Mouse (Mus musculus): Measurements from ENCODE around the gene Pde4b. TPM values are rescaled to one million over a fixed set of nuclear protein-coding genes. Genes with fewer than 3 reads are reported as not detected.

Gene Pde4b
- polyA plus RNA-seq, 1 experiment from 2014 or later: 3.1 TPM

DNA sequence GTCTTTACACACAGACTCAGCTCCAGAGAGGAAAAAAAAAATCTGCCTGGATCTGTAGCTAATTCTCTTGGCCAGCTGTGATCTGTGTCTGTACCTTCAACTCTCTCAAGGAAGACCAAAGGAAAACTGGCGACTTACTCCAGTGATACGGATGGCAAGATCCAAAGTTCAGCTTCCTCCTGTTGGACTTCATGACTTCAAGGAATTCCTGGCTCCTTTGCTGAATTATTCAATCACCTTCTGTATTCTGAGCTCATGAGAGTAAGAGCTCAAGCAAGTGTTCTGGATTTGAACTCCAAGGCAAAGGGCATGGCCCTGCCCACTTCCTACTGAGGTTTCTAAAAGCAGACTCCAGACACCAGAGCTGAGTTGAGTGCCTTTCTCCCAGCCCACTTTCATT lies 245.0 kb downstream of the Pde4b start:
- H3K4me2 ChIP-seq (ENCODE audit: low read depth, low read length): no peak overlapping the region
- H3K27ac ChIP-seq (ENCODE audit: low read length): no peak overlapping the region
- no peak overlapping the region for H3K9ac ChIP-seq (ENCODE audit: low read depth, low read length)
- no peak for ATAC-seq (ENCODE audit: low read depth)
- 66% methylated on average over 2 of the region's 2 CpGs for WGBS (ENCODE audit: insufficient replicate concordance)
- H3K27me3 ChIP-seq (ENCODE audit: control insufficient read depth, insufficient read depth, low read depth, low read length): no peaks in the 10 kb centered on the region
- H3K4me3 ChIP-seq (ENCODE audit: low read depth, low read length): no peak overlapping the region
- H3K9me3 ChIP-seq (replicated peaks; ENCODE audit: control insufficient read depth, low read length): no peaks in the 10 kb centered on the region
- no peaks in the 10 kb centered on the region for H3K36me3 ChIP-seq (ENCODE audit: control insufficient read depth, insufficient read depth)
- H3K4me1 ChIP-seq (ENCODE audit: control insufficient read depth, low read depth, low read length): no peaks in the 10 kb centered on the region

DNA sequence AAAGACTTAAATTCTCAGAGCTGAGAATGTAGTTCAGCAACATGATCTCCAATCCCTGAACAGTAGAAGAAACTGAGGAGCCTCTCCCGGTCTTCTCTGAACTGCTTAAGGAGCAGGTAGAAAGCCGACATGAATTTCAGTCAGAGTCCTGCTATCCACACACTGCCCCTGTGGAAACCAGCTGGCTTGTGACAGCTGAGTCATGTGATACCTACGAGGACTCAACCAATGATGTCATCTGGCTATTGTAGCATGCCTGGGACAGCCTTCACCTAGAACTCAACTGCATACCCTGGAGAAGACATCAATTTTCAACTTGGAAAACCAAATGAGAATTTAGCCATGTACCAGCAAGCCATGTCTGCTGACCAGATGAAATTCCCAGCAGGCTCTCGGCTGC lies 245.5 kb downstream of the Pde4b start:
- no peaks in the 10 kb centered on the region for H3K9me3 ChIP-seq (replicated peaks; ENCODE audit: control insufficient read depth, low read length)
- H3K9ac ChIP-seq (ENCODE audit: low read depth, low read length): no peak overlapping the region
- H3K27me3 ChIP-seq (ENCODE audit: control insufficient read depth, insufficient read depth, low read depth, low read length): no peaks in the 10 kb centered on the region
- ATAC-seq (ENCODE audit: low read depth): no peak
- H3K4me2 ChIP-seq (ENCODE audit: low read depth, low read length): no peak overlapping the region
- no peak overlapping the region for H3K4me3 ChIP-seq (ENCODE audit: low read depth, low read length)
- no peaks in the 10 kb centered on the region for H3K4me1 ChIP-seq (ENCODE audit: control insufficient read depth, low read depth, low read length)
- no peaks in the 10 kb centered on the region for H3K36me3 ChIP-seq (ENCODE audit: control insufficient read depth, insufficient read depth)
- WGBS (ENCODE audit: insufficient replicate concordance): 63% methylated on average over 4 of the region's 4 CpGs
- H3K27ac ChIP-seq (ENCODE audit: low read length): no peak overlapping the region

DNA sequence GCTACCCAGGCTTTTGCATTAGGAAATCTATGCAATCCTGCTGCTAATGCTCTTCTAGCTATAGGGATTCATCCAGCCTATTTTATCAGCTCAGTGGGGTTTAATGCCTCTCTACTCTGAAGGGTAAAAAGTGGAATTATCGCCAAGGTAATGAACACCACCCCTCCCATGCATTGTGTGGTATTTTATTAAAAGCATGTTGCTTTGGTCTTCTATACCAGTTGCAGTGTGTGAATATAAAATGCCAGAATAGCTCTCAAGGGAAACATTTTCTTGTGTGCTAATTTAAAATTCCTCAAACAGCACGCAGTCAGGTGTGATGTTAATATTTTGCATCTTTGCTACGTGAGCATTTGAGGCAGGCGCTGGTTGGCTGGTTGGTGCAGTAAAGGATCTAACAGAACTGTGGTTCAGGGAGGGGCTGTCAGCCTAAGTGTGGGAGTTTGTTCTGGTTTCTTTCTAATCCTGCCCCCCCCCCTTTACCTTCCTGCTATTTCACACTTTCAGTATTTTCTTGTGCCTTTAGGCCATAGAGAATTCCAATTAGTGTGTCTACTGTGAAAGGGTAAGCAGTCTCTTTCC lies 259.7 kb downstream of the Pde4b start:
- ATAC-seq (ENCODE audit: low read depth): no peak
- no peak overlapping the region for H3K4me3 ChIP-seq (ENCODE audit: low read depth, low read length)
- H3K36me3 ChIP-seq (ENCODE audit: control insufficient read depth, insufficient read depth): no peaks in the 10 kb centered on the region
- no peaks in the 10 kb centered on the region for H3K9me3 ChIP-seq (replicated peaks; ENCODE audit: control insufficient read depth, low read length)
- H3K9ac ChIP-seq (ENCODE audit: low read depth, low read length): no peak overlapping the region
- no peak overlapping the region for H3K4me2 ChIP-seq (ENCODE audit: low read depth, low read length)
- no peaks in the 10 kb centered on the region for H3K4me1 ChIP-seq (ENCODE audit: control insufficient read depth, low read depth, low read length)
- H3K27me3 ChIP-seq (ENCODE audit: control insufficient read depth, insufficient read depth, low read depth, low read length): no peaks in the 10 kb centered on the region
- H3K27ac ChIP-seq (ENCODE audit: low read length): no peak overlapping the region
- WGBS (ENCODE audit: insufficient replicate concordance): 55% methylated on average over 4 of the region's 4 CpGs

DNA sequence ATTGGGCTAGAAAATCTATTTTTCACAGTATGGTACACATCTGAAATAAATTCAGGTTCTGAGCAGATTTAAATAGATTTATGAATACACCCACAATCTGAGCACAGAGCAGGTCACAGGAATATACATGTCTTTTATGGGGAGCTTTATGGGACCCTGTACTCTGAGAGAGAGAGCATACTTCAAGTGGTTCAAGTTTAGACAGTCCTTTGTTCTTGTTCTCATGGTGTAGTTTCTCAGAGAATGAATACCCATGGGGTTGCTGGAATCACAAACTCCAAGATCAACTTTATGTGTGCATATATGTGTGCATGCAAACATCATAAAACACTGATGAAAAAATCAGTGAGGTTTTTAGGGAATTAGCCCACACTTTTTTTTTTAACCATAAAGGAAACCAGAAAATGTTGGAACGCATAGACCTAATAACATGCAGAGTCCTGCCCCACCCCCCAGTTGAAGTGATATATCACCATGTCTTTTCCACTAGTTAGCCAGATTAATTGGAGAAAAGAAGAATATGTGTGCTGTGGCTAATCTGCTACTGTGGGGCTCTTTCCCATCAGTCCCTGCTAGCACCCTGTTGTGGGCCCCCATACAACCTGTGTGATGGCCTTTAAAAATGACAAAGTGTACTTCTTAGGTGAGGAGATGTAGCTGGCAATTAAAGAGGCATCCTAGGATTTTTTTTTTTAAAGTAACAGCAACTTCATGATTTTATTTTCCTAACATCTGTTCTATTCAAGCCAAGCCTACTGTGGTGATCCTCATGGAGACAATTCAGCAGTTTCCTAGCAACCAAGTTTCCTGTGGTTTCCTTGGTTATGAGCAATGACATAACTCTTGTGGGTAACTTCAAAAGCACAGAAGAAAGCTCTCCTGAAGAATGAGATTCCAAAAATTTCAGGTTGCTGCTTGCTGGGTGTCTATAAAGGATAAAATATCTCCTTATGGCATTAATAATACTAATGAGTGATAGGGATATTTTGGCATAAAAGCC lies 264.4 kb downstream of the Pde4b start:
- WGBS (ENCODE audit: insufficient replicate concordance): 64% methylated on average over 1 of the region's 1 CpGs
- H3K9ac ChIP-seq (ENCODE audit: low read depth, low read length): no peak overlapping the region
- no peaks in the 10 kb centered on the region for H3K4me1 ChIP-seq (ENCODE audit: control insufficient read depth, low read depth, low read length)
- H3K9me3 ChIP-seq (replicated peaks; ENCODE audit: control insufficient read depth, low read length): no peaks in the 10 kb centered on the region
- no peaks in the 10 kb centered on the region for H3K36me3 ChIP-seq (ENCODE audit: control insufficient read depth, insufficient read depth)
- H3K4me2 ChIP-seq (ENCODE audit: low read depth, low read length): no peak overlapping the region
- no peak for ATAC-seq (ENCODE audit: low read depth)
- H3K27me3 ChIP-seq (ENCODE audit: control insufficient read depth, insufficient read depth, low read depth, low read length): no peaks in the 10 kb centered on the region
- H3K27ac ChIP-seq (ENCODE audit: low read length): no peak overlapping the region
- no peak overlapping the region for H3K4me3 ChIP-seq (ENCODE audit: low read depth, low read length)

DNA sequence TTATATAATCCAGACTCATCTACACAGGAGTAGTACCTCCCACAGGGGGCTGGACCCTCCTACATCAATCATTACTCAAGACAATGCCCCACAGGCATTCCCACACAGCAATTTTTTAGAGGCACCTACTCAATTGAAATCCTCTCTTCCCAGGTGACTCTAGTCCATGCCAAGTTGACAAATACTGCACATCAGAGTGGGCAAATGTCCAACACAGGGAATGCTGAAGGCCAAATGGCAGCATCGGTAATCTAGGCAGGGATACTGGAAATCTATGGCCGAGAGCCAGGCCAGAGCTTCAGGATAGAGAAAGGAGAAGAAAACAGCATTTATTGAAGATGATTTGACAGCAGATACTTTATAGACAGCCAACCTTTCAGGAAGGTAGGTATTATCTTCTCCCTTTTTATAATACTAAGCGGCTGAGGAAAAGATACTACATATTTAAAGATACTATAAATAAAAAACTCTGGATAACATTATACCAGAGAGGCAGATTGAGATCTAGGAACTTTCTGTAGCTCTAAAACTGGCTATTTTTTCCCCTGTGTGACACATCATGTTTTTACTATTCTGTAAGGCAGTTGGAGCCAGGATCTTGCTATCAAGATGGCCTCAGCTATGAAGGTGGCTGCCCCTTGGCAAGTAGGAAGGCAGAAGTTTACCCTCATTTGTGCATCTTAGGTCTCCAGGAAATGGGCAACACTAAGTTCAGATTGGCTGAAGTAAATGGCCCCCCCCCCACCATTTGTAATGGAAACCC lies 266.5 kb downstream of the Pde4b start:
- H3K4me2 ChIP-seq (ENCODE audit: low read depth, low read length): no peak overlapping the region
- no peak for ATAC-seq (ENCODE audit: low read depth)
- no peak overlapping the region for H3K4me3 ChIP-seq (ENCODE audit: low read depth, low read length)
- no peaks in the 10 kb centered on the region for H3K36me3 ChIP-seq (ENCODE audit: control insufficient read depth, insufficient read depth)
- no peaks in the 10 kb centered on the region for H3K9me3 ChIP-seq (replicated peaks; ENCODE audit: control insufficient read depth, low read length)
- H3K27me3 ChIP-seq (ENCODE audit: control insufficient read depth, insufficient read depth, low read depth, low read length): no peaks in the 10 kb centered on the region
- whole genome bisulfite sequencing (ENCODE audit: insufficient replicate concordance): 62% methylated on average over 3 of the region's 3 CpGs
- no peaks in the 10 kb centered on the region for H3K4me1 ChIP-seq (ENCODE audit: control insufficient read depth, low read depth, low read length)
- H3K27ac ChIP-seq (ENCODE audit: low read length): no peak overlapping the region
- H3K9ac ChIP-seq (ENCODE audit: low read depth, low read length): no peak overlapping the region

DNA sequence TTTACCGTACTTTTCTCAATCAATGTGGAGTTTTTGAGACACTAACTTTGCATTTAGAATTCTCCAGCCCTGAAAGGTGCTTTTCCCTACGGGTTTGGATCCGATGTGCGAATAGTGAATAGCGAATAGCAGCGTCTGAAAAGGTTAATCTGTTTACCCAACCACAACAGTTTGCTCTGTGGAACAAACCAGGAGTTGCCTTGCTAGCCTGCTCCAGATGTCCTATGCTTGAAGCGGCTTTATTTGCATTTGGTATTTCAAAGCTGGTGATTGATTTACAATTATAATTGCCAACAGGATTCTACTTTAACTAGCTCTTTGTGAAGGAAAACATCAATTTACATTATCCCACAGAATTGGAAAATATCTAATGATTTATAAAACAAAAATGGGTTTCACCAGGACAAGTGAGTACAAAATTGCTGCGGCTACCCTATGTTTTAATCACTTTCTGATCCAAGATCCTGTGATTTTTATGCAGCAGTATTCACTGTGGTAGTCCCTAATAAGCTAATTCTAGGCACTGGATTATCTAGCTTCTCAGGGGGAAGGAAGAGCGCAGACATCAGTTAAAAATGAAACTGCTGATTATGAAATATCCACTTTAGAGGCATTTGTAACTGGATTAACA lies 280.9 kb downstream of the Pde4b start:
- 43% methylated on average over 9 of the region's 9 CpGs for WGBS (ENCODE audit: insufficient replicate concordance)
- ATAC-seq (ENCODE audit: low read depth): no peak
- H3K9ac ChIP-seq (ENCODE audit: low read depth, low read length): no peak overlapping the region

DNA sequence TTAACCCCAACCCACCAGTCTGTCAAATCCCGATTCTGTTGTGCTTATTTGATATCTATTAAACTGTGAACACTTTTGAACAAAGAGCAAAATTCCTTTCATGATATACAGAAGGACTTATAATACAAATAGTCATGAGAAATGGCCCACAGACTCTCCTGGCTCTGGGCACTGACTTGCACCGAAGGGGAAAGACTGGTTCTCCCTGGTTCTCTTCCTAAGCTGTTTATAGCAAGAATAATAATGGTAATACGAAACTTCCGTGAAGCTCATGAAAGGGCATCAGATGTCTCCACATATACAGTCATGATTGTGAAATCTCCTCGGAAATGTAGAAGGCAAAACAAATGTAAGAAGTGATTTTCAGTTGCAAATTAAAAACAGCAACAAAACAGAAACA lies 287.3 kb downstream of the Pde4b start:
- no peak for ATAC-seq (ENCODE audit: low read depth)
- 62% methylated on average over 5 of the region's 5 CpGs for WGBS (ENCODE audit: insufficient replicate concordance)
- no peak overlapping the region for H3K4me2 ChIP-seq (ENCODE audit: low read depth, low read length)
- H3K4me3 ChIP-seq (ENCODE audit: low read depth, low read length): no peak overlapping the region
- H3K4me1 ChIP-seq (ENCODE audit: control insufficient read depth, low read depth, low read length): no peaks in the 10 kb centered on the region
- no peak overlapping the region for H3K9ac ChIP-seq (ENCODE audit: low read depth, low read length)
- H3K36me3 ChIP-seq (ENCODE audit: control insufficient read depth, insufficient read depth): no peaks in the 10 kb centered on the region
- H3K27ac ChIP-seq (ENCODE audit: low read length): no peak overlapping the region
- no peaks in the 10 kb centered on the region for H3K27me3 ChIP-seq (ENCODE audit: control insufficient read depth, insufficient read depth, low read depth, low read length)
- H3K9me3 ChIP-seq (replicated peaks; ENCODE audit: control insufficient read depth, low read length): no peaks in the 10 kb centered on the region

More for the DNA sequence above, 280.9 kb downstream of the Pde4b start:
- no peaks in the 10 kb centered on the region for H3K27me3 ChIP-seq (ENCODE audit: control insufficient read depth, insufficient read depth, low read depth, low read length)
- H3K4me1 ChIP-seq (ENCODE audit: control insufficient read depth, low read depth, low read length): no peaks in the 10 kb centered on the region
- H3K27ac ChIP-seq (ENCODE audit: low read length): no peak overlapping the region
- no peaks in the 10 kb centered on the region for H3K9me3 ChIP-seq (replicated peaks; ENCODE audit: control insufficient read depth, low read length)
- H3K4me2 ChIP-seq (ENCODE audit: low read depth, low read length): no peak overlapping the region
- H3K36me3 ChIP-seq (ENCODE audit: control insufficient read depth, insufficient read depth): no peaks in the 10 kb centered on the region
- no peak overlapping the region for H3K4me3 ChIP-seq (ENCODE audit: low read depth, low read length)

DNA sequence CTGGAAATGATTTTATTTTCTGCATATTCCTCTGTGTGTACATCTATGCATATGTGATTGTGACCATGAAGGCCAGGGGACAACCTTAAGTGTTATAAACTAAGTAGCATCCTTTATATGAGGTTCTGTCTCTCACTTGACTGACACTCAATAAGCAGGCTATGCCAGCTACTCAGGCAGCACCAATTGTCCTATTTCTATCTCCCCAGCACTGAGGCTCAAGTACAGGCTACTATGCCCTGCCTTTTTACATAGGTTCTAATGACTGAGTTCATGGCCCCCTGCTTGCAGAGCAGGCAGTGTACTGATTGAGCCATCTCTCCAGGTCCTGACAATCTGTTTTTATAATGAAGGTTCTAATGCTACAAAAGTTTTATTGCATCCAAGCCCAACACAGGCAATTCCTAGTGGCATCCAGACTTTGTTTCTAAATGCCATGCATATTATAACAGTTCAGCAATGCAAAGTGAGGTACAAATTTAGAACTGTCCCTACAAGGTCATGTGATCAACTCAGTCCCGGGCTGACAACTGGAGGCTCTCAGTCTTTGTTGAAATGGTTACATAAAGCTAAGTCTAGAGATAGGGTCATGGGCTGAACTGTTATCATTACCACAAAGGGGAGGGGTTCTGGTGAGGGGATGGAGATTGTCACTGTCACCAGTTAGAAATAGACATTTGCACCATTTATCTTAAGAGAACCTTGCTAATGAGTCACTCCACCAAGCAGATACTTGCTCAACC lies 295.6 kb downstream of the Pde4b start:
- H3K4me1 ChIP-seq (ENCODE audit: control insufficient read depth, low read depth, low read length): no peaks in the 10 kb centered on the region
- H3K27ac ChIP-seq (ENCODE audit: low read length): no peak overlapping the region
- no peaks in the 10 kb centered on the region for H3K36me3 ChIP-seq (ENCODE audit: control insufficient read depth, insufficient read depth)
- no peaks in the 10 kb centered on the region for H3K27me3 ChIP-seq (ENCODE audit: control insufficient read depth, insufficient read depth, low read depth, low read length)
- no peak overlapping the region for H3K4me2 ChIP-seq (ENCODE audit: low read depth, low read length)
- no peak overlapping the region for H3K9ac ChIP-seq (ENCODE audit: low read depth, low read length)
- ATAC-seq (ENCODE audit: low read depth): no peak
- H3K4me3 ChIP-seq (ENCODE audit: low read depth, low read length): no peak overlapping the region
- H3K9me3 ChIP-seq (replicated peaks; ENCODE audit: control insufficient read depth, low read length): no peaks in the 10 kb centered on the region
- WGBS (ENCODE audit: insufficient replicate concordance): 44% methylated on average over 1 of the region's 1 CpGs
